In genomic region chr11:102572866-102573663, GRCm38 (mm10) we compare ENCODE assay signal across 8 mouse cellular contexts. TPM values are rescaled to one million over a fixed set of nuclear protein-coding genes. Genes with fewer than 3 reads are reported as not detected.
A peak's percentile ranks its signal among the peaks of the same experiment; 100 is the strongest.
DNase-seq lines count a peak whose midpoint lies in the region; ATAC-seq lines count a peak whose summit lies in the region.

No protein-coding gene starts in this region.

- H3K4me2 ChIP-seq in intestine, embryonic 15.5 days (replicated peaks): peak overlapping the region; percentile 64
- H3K4me2 ChIP-seq in midbrain, embryonic 11.5 days: peak overlapping the region; percentile 60

- ATAC-seq in intestine, embryonic 15.5 days: peak; percentile 83
- ATAC-seq in midbrain, embryonic 11.5 days (ENCODE audit: low FRiP score): 0 out of 2 replicates have a peak, but pooled peaks have one; percentile 55
- no peak for ATAC-seq in inflammation-experienced regulatory T-cells, adult 6 months

- no peaks in the 10 kb centered on the region for H3K9me3 ChIP-seq in intestine, embryonic 15.5 days
- H3K9me3 ChIP-seq in midbrain, embryonic 11.5 days (ENCODE audit: control insufficient read depth, low read length): no peaks in the 10 kb centered on the region

- no peak overlapping the region for H3K27ac ChIP-seq in intestine, embryonic 15.5 days
- no peak overlapping the region for H3K27ac ChIP-seq in midbrain, embryonic 11.5 days (ENCODE audit: low read depth, low read length)

- 14% methylated on average over 18 of the region's 18 CpGs for WGBS in intestine, embryonic 15.5 days
- WGBS in midbrain, embryonic 11.5 days: 8% methylated on average over 18 of the region's 18 CpGs

- H3K27me3 ChIP-seq in intestine, embryonic 15.5 days (replicated peaks): no peaks in the 10 kb centered on the region
- H3K27me3 ChIP-seq in midbrain, embryonic 11.5 days (ENCODE audit: control insufficient read depth, insufficient read depth, low read length): no peaks in the 10 kb centered on the region

- H3K9ac ChIP-seq in intestine, embryonic 15.5 days: peak overlapping the region; percentile 42
- peak overlapping the region; percentile 70 for H3K9ac ChIP-seq in midbrain, embryonic 11.5 days (ENCODE audit: low read length)

- peaks cover 3% of the 10 kb centered on the region for H3K4me1 ChIP-seq in intestine, embryonic 15.5 days (replicated peaks)
- H3K4me1 ChIP-seq in midbrain, embryonic 11.5 days (ENCODE audit: control insufficient read depth, insufficient read depth, low read length): peaks cover 3% of the 10 kb centered on the region; the same call in 1 of the 2 replicates

- peak overlapping the region; percentile 37 for H3K4me3 ChIP-seq in intestine, embryonic 15.5 days (replicated peaks)
- H3K4me3 ChIP-seq in midbrain, embryonic 11.5 days (ENCODE audit: low read depth, low read length): peak overlapping the region; percentile 30

- intact Hi-C loops in left cerebral cortex, postnatal 4 days (cut with DNase I): loop anchor here (2.0 kb wide), 1 partner anchor 78 kb away; no protein-coding TSS in a partner anchor

- DNase-seq in adrenal gland, adult 8-10 months: peak; percentile 47
- DNase-seq in embryo, embryonic 11 days: peak; percentile 95
- DNase-seq in gastrocnemius, postnatal 25 days: peak; percentile 57
- DNase-seq in left cerebral cortex, postnatal 4 days: peak; percentile 92
- DNase-seq in midbrain, embryonic 11.5 days (ENCODE audit: low spot score, missing footprints): peak; percentile 99
- peak; percentile 97 for DNase-seq in right cerebral cortex, postnatal 4 days

- no peaks in the 10 kb centered on the region for H3K36me3 ChIP-seq in intestine, embryonic 15.5 days
- no peaks in the 10 kb centered on the region for H3K36me3 ChIP-seq in midbrain, embryonic 11.5 days (ENCODE audit: control insufficient read depth, insufficient read depth, low read length)

RNA-seq across cellular contexts. Expression of gene Gm11627, which starts 6.2 kb away (rescaled TPM):
- total RNA-seq in adrenal gland, adult 8-10 months (2022): under 1 TPM in 1 of 4 experiments, not detected in 3; 0.75 TPM
- total RNA-seq in gastrocnemius, postnatal 25 days (2021): under 1 TPM in 1 of 2 experiments, not detected in 1; 0.43 TPM
- polyA plus RNA-seq in intestine, embryonic 15.5 days (2015; fragmentation: Nextera tagmentation; extraction: Ambion mirVana): 12.0 and 14.5 TPM in 2 replicates
- total RNA-seq in left cerebral cortex, postnatal 4 days (2021): 1 to 10 TPM; 2.0 to 2.2 TPM
- polyA plus RNA-seq in midbrain, embryonic 11.5 days (2014; fragmentation: Nextera tagmentation; extraction: Ambion mirVana): 13.9 and 14.6 TPM in 2 replicates
- not detected for polyA plus RNA-seq in inflammation-experienced regulatory T-cells, adult 6 months (2017; shearing (Covaris generic))

RNA-seq across cellular contexts. Expression of gene Gpatch8, which starts 16.9 kb away (rescaled TPM):
- 10 to 100 TPM; 29.2 to 48.9 (median 35.7) TPM for total RNA-seq in adrenal gland, adult 8-10 months (2022)
- total RNA-seq in gastrocnemius, postnatal 25 days (2021): 10 to 100 TPM; 17.5 to 19.6 TPM
- 41.7 and 43.1 TPM in 2 replicates for polyA plus RNA-seq in intestine, embryonic 15.5 days (2015; fragmentation: Nextera tagmentation; extraction: Ambion mirVana)
- 10 to 100 TPM; 59.6 to 62.6 TPM for total RNA-seq in left cerebral cortex, postnatal 4 days (2021)
- polyA plus RNA-seq in midbrain, embryonic 11.5 days (2014; fragmentation: Nextera tagmentation; extraction: Ambion mirVana): 42.5 and 43.8 TPM in 2 replicates
- polyA plus RNA-seq in inflammation-experienced regulatory T-cells, adult 6 months (2017; shearing (Covaris generic)): 10 to 100 TPM; 58.6 to 77.0 (median 60.5) TPM

RNA-seq across cellular contexts. Expression of gene Fzd2, which starts 31.1 kb away (rescaled TPM):
- total RNA-seq in adrenal gland, adult 8-10 months (2022): 1 to 10 TPM; 4.8 to 6.9 (median 5.7) TPM
- 1 to 10 TPM; 2.5 to 2.7 TPM for total RNA-seq in gastrocnemius, postnatal 25 days (2021)
- polyA plus RNA-seq in intestine, embryonic 15.5 days (2015; fragmentation: Nextera tagmentation; extraction: Ambion mirVana): 15.6 and 15.9 TPM in 2 replicates
- total RNA-seq in left cerebral cortex, postnatal 4 days (2021): 1 to 10 TPM; 6.8 to 7.4 TPM
- polyA plus RNA-seq in midbrain, embryonic 11.5 days (2014; fragmentation: Nextera tagmentation; extraction: Ambion mirVana): 27.1 and 27.3 TPM in 2 replicates
- polyA plus RNA-seq in inflammation-experienced regulatory T-cells, adult 6 months (2017; shearing (Covaris generic)): not detected

Comparison
In these comparisons a context has a peak if more than half of its experiments do, and no peak if none do; other contexts are left out.
1. DNase-seq: peak in every context shown above with its lines; median percentile 99 in midbrain, embryonic 11.5 days; 97 in right cerebral cortex, postnatal 4 days; 95 in embryo, embryonic 11 days; 92 in left cerebral cortex, postnatal 4 days; 57 in gastrocnemius, postnatal 25 days; 47 in adrenal gland, adult 8-10 months.